In genomic region chr16:96128466-96128865, GRCm38 (mm10) we compare ENCODE assay signal across 8 mouse cellular contexts. TPM values are rescaled to one million over a fixed set of nuclear protein-coding genes. Genes with fewer than 3 reads are reported as not detected.
DNase-seq lines count a peak whose midpoint lies in the region; ATAC-seq and TF ChIP-seq lines count a peak whose summit lies in the region.

No protein-coding gene starts in this region.

- no peaks in the 10 kb centered on the region for H3K9me3 ChIP-seq in embryonic facial prominence, embryonic 11.5 days (replicated peaks; ENCODE audit: control insufficient read depth, low read length)
- H3K9me3 ChIP-seq in intestine, embryonic 15.5 days = no peaks in the 10 kb centered on the region
- H3K9me3 ChIP-seq in neural tube, embryonic 12.5 days = no peaks in the 10 kb centered on the region

- 1% methylated on average over 9 of the region's 9 CpGs for WGBS in embryonic facial prominence, embryonic 11.5 days
- 1% methylated on average over 9 of the region's 9 CpGs for WGBS in intestine, embryonic 15.5 days
- WGBS in neural tube, embryonic 12.5 days = 2% methylated on average over 9 of the region's 9 CpGs

- peak overlapping the region; percentile 86 for H3K4me3 ChIP-seq in layer of hippocampus, adult 2 months
- H3K4me3 ChIP-seq in embryonic facial prominence, embryonic 11.5 days (ENCODE audit: low read depth, low read length) = peak overlapping the region; percentile 98
- H3K4me3 ChIP-seq in intestine, embryonic 15.5 days (replicated peaks) = peak overlapping the region; percentile 92
- H3K4me3 ChIP-seq in neural tube, embryonic 12.5 days = peak overlapping the region; percentile 96

- ATAC-seq in embryonic facial prominence, embryonic 11.5 days (replicated peaks; ENCODE audit: insufficient number of reproducible peaks, low FRiP score, low TSS enrichment, low read depth) = no peak
- no peak for ATAC-seq in intestine, embryonic 15.5 days
- no peak for ATAC-seq in neural tube, embryonic 12.5 days (ENCODE audit: low FRiP score, low read depth)

- peak overlapping the region; percentile 98 for H3K27ac ChIP-seq in layer of hippocampus, adult 2 months
- peak overlapping the region; percentile 92 for H3K27ac ChIP-seq in embryonic facial prominence, embryonic 11.5 days (replicated peaks; ENCODE audit: low read depth, low read length)
- peak overlapping the region; percentile 94 for H3K27ac ChIP-seq in intestine, embryonic 15.5 days
- H3K27ac ChIP-seq in neural tube, embryonic 12.5 days = peak overlapping the region; percentile 94

- H3K9ac ChIP-seq in embryonic facial prominence, embryonic 11.5 days (replicated peaks; ENCODE audit: low read length) = peak overlapping the region; percentile 85
- peak overlapping the region; percentile 93 for H3K9ac ChIP-seq in intestine, embryonic 15.5 days
- peak overlapping the region; percentile 79 for H3K9ac ChIP-seq in neural tube, embryonic 12.5 days

- no peak for TF ChIP-seq CTCF in layer of hippocampus, adult 2 months (conservative IDR thresholded peaks at IDR 0.05)

- H3K27me3 ChIP-seq in embryonic facial prominence, embryonic 11.5 days (ENCODE audit: control insufficient read depth, insufficient read depth, low read length) = no peaks in the 10 kb centered on the region
- no peaks in the 10 kb centered on the region for H3K27me3 ChIP-seq in intestine, embryonic 15.5 days (replicated peaks)
- no peaks in the 10 kb centered on the region for H3K27me3 ChIP-seq in neural tube, embryonic 12.5 days (replicated peaks)

- H3K4me1 ChIP-seq in embryonic facial prominence, embryonic 11.5 days (ENCODE audit: control insufficient read depth, insufficient read depth, low read length) = no peaks in the 10 kb centered on the region
- H3K4me1 ChIP-seq in intestine, embryonic 15.5 days (replicated peaks) = peaks cover 16% of the 10 kb centered on the region
- peaks cover 24% of the 10 kb centered on the region for H3K4me1 ChIP-seq in neural tube, embryonic 12.5 days

- intact Hi-C loops in left cerebral cortex, postnatal 14 days (cut with DNase I) = loop anchor here (2.0 kb wide), 1 partner anchor 46 kb away; the partner anchor contains the start of gene Brwd1

- peak overlapping the region; percentile 61 for H3K4me2 ChIP-seq in embryonic facial prominence, embryonic 11.5 days (ENCODE audit: low read depth, low read length)
- H3K4me2 ChIP-seq in intestine, embryonic 15.5 days (replicated peaks) = peak overlapping the region; percentile 71
- H3K4me2 ChIP-seq in neural tube, embryonic 12.5 days (replicated peaks) = peak overlapping the region; percentile 83

- peaks cover 18% of the 10 kb centered on the region for H3K36me3 ChIP-seq in embryonic facial prominence, embryonic 11.5 days (replicated peaks; ENCODE audit: control insufficient read depth, insufficient read depth, low read depth, low read length)
- peaks cover 11% of the 10 kb centered on the region for H3K36me3 ChIP-seq in intestine, embryonic 15.5 days
- H3K36me3 ChIP-seq in neural tube, embryonic 12.5 days = peaks cover 25% of the 10 kb centered on the region

- no peak for DNase-seq in layer of hippocampus, adult 2 months (ENCODE audit: low spot score in 2 of 2)
- no peak for DNase-seq in layer of hippocampus, postnatal 10 days (ENCODE audit: low spot score in 2 of 2)
- peak; percentile 35 for DNase-seq in embryonic facial prominence, embryonic 11.5 days (ENCODE audit: low spot score)
- DNase-seq in spleen, adult 18-20 months = no peak
- no peak for DNase-seq in left cerebral cortex, postnatal 14 days (ENCODE audit: low spot score in 2 of 2)
- DNase-seq in frontal cortex, postnatal 10 days (ENCODE audit: low spot score in 2 of 2) = no peak

RNA-seq across cellular contexts. Expression of gene Hmgn1, which starts 0.9 kb away (rescaled TPM):
- total RNA-seq in layer of hippocampus, adult 2 months (2021) = 10 to 100 TPM; 68.5 to 73.7 TPM
- total RNA-seq in layer of hippocampus, postnatal 10 days (2021) = 100 to 1,000 TPM in 1 of 2 experiments, 10 to 100 TPM in 1; 82.0 to 110 TPM
- polyA plus RNA-seq in embryonic facial prominence, embryonic 11.5 days (2014; fragmentation: Nextera tagmentation; extraction: Ambion mirVana) = 1,073 and 1,266 TPM in 2 replicates
- polyA plus RNA-seq in intestine, embryonic 15.5 days (2015; fragmentation: Nextera tagmentation; extraction: Ambion mirVana) = 489 and 623 TPM in 2 replicates
- 680 and 694 TPM in 2 replicates for polyA plus RNA-seq in neural tube, embryonic 12.5 days (2016; fragmentation: Nextera tagmentation; extraction: Ambion mirVana)
- total RNA-seq in left cerebral cortex, postnatal 14 days (2021) = 10 to 100 TPM; 49.9 to 58.0 TPM

RNA-seq across cellular contexts. Expression of gene Wrb, which starts 16.7 kb away (rescaled TPM):
- total RNA-seq in layer of hippocampus, adult 2 months (2021) = 10 to 100 TPM; 66.8 to 69.8 TPM
- 10 to 100 TPM; 76.9 to 89.3 TPM for total RNA-seq in layer of hippocampus, postnatal 10 days (2021)
- polyA plus RNA-seq in embryonic facial prominence, embryonic 11.5 days (2014; fragmentation: Nextera tagmentation; extraction: Ambion mirVana) = 87.5 and 91.6 TPM in 2 replicates
- 56.4 and 61.6 TPM in 2 replicates for polyA plus RNA-seq in intestine, embryonic 15.5 days (2015; fragmentation: Nextera tagmentation; extraction: Ambion mirVana)
- 120 and 123 TPM in 2 replicates for polyA plus RNA-seq in neural tube, embryonic 12.5 days (2016; fragmentation: Nextera tagmentation; extraction: Ambion mirVana)
- 10 to 100 TPM; 63.8 to 71.0 TPM for total RNA-seq in left cerebral cortex, postnatal 14 days (2021)

RNA-seq across cellular contexts. Expression of gene Brwd1, which starts 46.1 kb away (rescaled TPM):
- total RNA-seq in layer of hippocampus, adult 2 months (2021) = 100 to 1,000 TPM; 141 to 150 TPM
- total RNA-seq in layer of hippocampus, postnatal 10 days (2021) = 100 to 1,000 TPM; 101 to 152 TPM
- polyA plus RNA-seq in embryonic facial prominence, embryonic 11.5 days (2014; fragmentation: Nextera tagmentation; extraction: Ambion mirVana) = 157 and 164 TPM in 2 replicates
- polyA plus RNA-seq in intestine, embryonic 15.5 days (2015; fragmentation: Nextera tagmentation; extraction: Ambion mirVana) = 62.3 and 64.7 TPM in 2 replicates
- polyA plus RNA-seq in neural tube, embryonic 12.5 days (2016; fragmentation: Nextera tagmentation; extraction: Ambion mirVana) = 219 and 234 TPM in 2 replicates
- 100 to 1,000 TPM; 115 to 123 TPM for total RNA-seq in left cerebral cortex, postnatal 14 days (2021)
